Mouse (Mus musculus) lung, embryonic 16.5 days (tissue): ENCODE results near the gene Klhl35. TPM values are rescaled to one million over a fixed set of nuclear protein-coding genes. Genes with fewer than 3 reads are reported as not detected.
A peak's percentile ranks its signal among the peaks of the same experiment; 100 is the strongest.
"Not testable (repeated sequence)": the region's sequence is repeated elsewhere in the genome, so short reads cannot be mapped to it uniquely, and the experiment has no call there.

Source experiments
- ATAC-seq: fragments of 200-750 bp; cut with Nextera tagmentation; 2 replicates; pipeline ENCODE4 v1.8.0; 2017; ENCODE audit warnings: low read depth, mild to moderate bottlenecking, moderate library complexity
- H3K27ac ChIP-seq: fragments of 300-500 bp; sonication (generic); 2 replicates; pipeline ENCODE4 v1.5.1; 2014; ENCODE audit warnings: mild to moderate bottlenecking, control low read depth, low read length
- H3K27me3 ChIP-seq: fragments of 300-500 bp; sonication (generic); 2 replicates; pipeline ENCODE4 v1.6.1; 2014; ENCODE audit warnings: low read depth, low read length, mixed read lengths; ENCODE audit not compliant: control insufficient read depth, insufficient read depth
- H3K36me3 ChIP-seq: fragments of 300-500 bp; sonication (generic); 2 replicates; pipeline ENCODE4 v1.6.1; 2014; ENCODE audit warnings: low read length; ENCODE audit not compliant: control insufficient read depth, insufficient read depth
- H3K4me1 ChIP-seq: fragments of 300-500 bp; sonication (generic); replicated peaks from 2 replicates; pipeline ENCODE4 v1.6.1; 2014; ENCODE audit warnings: low read length, mixed read lengths; ENCODE audit not compliant: control insufficient read depth, insufficient read depth
- H3K4me2 ChIP-seq: fragments of 300-500 bp; sonication (generic); 2 replicates; pipeline ENCODE4 v1.6.1; 2014; ENCODE audit warnings: low read depth, low read length, control low read depth
- H3K4me3 ChIP-seq: fragments of 300-500 bp; sonication (generic); 2 replicates; pipeline ENCODE4 v1.5.1; 2014; ENCODE audit warnings: mild to moderate bottlenecking, low read length, control low read depth
- H3K9ac ChIP-seq: fragments of 300-500 bp; sonication (generic); 2 replicates; pipeline ENCODE4 v1.6.1; 2014; ENCODE audit warnings: low read length, control low read depth
- H3K9me3 ChIP-seq: fragments of 300-500 bp; sonication (generic); 2 replicates; pipeline ENCODE4 v1.6.1; 2016; ENCODE audit warnings: low read length; ENCODE audit not compliant: control insufficient read depth
- WGBS: fragments of 180-500 bp; shearing (Covaris S2); extraction: QIAGEN DNeasy Blood & Tissue Kit; methylation state at CpG from one replicate; pipeline ENCODE4 v1.1.7; 2014; 5-methylcytosine and 5-hydroxymethylcytosine counted together
- polyA plus RNA-seq: library from polyadenylated mRNA; unstranded; fragments of >200 nt; fragmentation: Nextera tagmentation; extraction: Ambion mirVana; gene quantifications from 2 replicates; pipeline ENCODE4 v1.2.1, GENCODE M21; 2015

Klhl35 gene
- polyA plus RNA-seq, 1 experiment from 2014 or later = 0.30 TPM

DNA sequence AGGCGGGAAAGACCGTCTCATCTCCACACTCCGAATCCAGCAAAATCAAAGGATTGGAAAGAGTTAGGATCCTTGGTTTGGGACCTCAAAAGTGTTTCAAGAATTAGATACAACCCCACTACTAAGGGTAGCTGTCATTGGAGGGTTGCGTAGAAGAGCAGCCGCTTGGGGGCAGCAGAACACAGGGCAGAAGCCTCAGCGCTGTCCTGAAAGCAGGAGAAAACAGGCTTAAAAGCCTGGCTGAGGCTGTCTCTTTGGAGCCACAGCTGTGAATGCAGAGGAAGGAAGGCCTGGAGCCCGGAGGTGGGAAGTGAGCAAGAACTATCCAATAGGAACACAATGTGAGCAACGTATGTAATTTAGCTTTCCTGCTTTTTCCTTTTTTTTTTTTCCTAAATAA, 34.4 kb downstream of the Klhl35 start:
- no peak overlapping the region for H3K9ac ChIP-seq
- no peak overlapping the region for H3K4me3 ChIP-seq
- H3K27ac ChIP-seq = no peak overlapping the region
- H3K27me3 ChIP-seq = no peaks in the 10 kb centered on the region
- under 1% methylated on average over 8 of the region's 8 CpGs for WGBS
- peaks cover 3% of the 10 kb centered on the region for H3K4me1 ChIP-seq
- no peaks in the 10 kb centered on the region for H3K9me3 ChIP-seq
- ATAC-seq = peak; percentile 93
- no peak overlapping the region for H3K4me2 ChIP-seq
- no peaks in the 10 kb centered on the region for H3K36me3 ChIP-seq

DNA sequence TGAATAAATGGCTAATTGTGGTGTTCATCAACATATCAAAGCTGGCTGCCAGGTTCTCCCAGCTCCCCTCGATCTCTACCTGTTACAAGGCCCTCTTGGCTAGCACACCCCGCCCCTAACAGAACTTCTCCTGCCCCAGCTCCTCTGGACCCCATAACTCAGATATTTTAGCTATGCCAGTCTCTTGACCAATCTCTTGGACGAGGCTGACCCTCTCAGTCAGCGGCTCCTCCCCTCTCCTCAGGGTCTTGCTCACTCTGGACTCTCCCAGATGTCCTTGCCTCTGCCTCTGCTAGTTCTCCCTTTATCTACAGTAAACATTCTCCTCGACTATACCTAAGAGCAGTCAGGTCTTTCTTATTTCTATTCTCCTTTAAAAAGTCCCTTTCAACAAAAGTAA, 34.9 kb downstream of the Klhl35 start:
- Histone ChIP-seq H3K4me3 (no peak overlapping the region), H3K27me3 (no peaks in the 10 kb centered on the region), H3K9me3 (no peaks in the 10 kb centered on the region), H3K36me3 (no peaks in the 10 kb centered on the region), H3K4me2 (no peak overlapping the region), H3K9ac (no peak overlapping the region), H3K4me1 (peaks cover 3% of the 10 kb centered on the region), H3K27ac (no peak overlapping the region)
- ATAC-seq = peak; percentile 47; the same call in 1 of the 2 replicates
- 21% methylated on average over 5 of the region's 5 CpGs for WGBS

DNA sequence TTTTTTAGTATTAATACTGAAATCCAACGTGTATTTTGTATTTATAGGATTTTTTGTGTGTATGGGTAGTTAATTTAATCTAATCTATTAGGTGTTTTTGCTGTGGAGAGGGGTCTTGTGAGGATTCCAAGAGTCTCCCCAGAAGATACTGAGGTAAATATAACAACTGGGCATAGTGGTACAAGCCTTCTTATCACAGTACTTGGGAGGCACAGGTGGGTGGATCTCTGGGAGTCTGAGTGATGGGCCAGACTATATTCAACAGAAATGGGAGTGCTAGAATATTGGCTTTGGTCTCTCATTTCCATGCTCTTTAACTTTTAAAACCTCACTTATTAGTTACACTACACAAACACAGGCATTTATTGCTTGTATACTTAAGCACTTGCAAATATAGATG, 35.3 kb downstream of the Klhl35 start:
- H3K36me3 ChIP-seq = no peaks in the 10 kb centered on the region
- ATAC-seq = no peak
- H3K9me3 ChIP-seq = no peaks in the 10 kb centered on the region
- H3K4me3 ChIP-seq = no peak overlapping the region
- no peaks in the 10 kb centered on the region for H3K27me3 ChIP-seq
- H3K27ac ChIP-seq = no peak overlapping the region
- no peak overlapping the region for H3K9ac ChIP-seq
- no peak overlapping the region for H3K4me2 ChIP-seq
- 41% methylated on average over 1 of the region's 1 CpGs for WGBS
- H3K4me1 ChIP-seq = peaks cover 3% of the 10 kb centered on the region

DNA sequence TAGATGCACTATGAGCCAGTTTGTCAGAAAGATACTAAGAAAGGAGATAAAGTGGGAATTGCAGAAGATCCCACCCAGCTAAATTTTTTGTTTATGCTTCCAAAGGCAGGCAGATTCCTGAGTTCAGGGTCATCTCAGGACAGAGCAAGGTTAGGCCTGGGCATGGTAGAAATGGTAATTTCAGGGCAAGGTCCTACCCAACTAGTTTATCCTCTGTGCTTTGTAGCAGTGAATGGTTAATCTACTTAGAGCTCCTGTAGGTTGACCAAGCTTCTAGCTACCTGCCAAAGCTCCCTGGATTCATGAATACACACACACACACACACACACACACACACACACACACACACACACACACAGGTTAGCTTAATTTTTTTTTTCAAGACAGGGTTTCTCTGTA, 38.8 kb downstream of the Klhl35 start:
- Histone ChIP-seq H3K4me2 (no peak overlapping the region), H3K36me3 (no peaks in the 10 kb centered on the region), H3K27ac (no peak overlapping the region), H3K4me3 (no peak overlapping the region), H3K4me1 (peaks cover 3% of the 10 kb centered on the region), H3K27me3 (no peaks in the 10 kb centered on the region), H3K9me3 (0 out of 2 replicates have a peak, but pooled peaks cover 2% of the 10 kb centered on the region), H3K9ac (no peak overlapping the region)
- no peak for ATAC-seq

DNA sequence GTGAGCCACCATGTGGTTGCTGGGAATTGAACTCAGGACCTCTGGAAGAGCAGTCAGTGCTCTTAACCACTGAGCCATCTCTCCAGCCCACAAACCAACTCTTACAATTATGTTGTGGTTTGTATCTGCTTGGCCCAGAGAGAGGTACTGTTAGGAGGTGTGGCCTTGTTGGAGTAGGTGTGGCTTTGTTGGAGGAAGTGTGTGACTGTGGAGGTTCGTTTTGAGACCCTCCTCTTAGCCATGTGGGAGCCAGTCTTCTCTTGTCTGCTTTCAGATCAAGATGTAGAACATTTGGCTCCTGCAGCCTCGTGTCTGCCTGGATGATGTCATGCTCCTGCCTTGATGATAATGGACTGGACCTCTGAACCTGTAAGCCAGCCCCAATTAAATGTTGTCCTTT, 42.4 kb downstream of the Klhl35 start:
- ATAC-seq, H3K27ac ChIP-seq, H3K4me3 ChIP-seq, H3K27me3 ChIP-seq, H3K9ac ChIP-seq, H3K36me3 ChIP-seq, H3K9me3 ChIP-seq, H3K4me2 ChIP-seq, H3K4me1 ChIP-seq: not testable (repeated sequence)
- WGBS = 13% methylated on average over 2 of the region's 2 CpGs

DNA sequence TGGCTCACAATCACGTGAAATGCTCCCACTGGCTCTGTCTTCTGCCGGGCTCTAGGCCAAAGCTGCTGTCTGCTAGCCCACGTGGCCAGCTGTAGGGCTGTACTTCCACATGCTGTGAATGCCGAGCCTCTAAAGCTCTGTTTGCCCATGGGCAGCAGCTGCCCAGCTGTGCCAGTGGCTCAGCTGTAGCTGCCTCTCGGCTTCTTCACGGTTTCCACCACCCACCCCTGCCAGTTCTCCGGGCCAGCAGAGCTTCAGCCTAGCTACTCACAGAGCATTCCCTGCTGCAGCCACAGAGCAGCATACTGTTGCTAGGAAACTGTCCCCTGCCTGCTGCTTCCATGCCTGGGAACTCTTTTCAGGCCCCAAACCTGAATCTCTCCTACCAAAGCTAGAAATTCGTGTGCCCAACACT, 44.3 kb downstream of the Klhl35 start:
- WGBS = 9% methylated on average over 8 of the region's 8 CpGs
- H3K27ac ChIP-seq = no peak overlapping the region
- H3K9ac ChIP-seq = no peak overlapping the region
- 0 out of 2 replicates have a peak, but pooled peaks cover 2% of the 10 kb centered on the region for H3K9me3 ChIP-seq
- peaks cover 5% of the 10 kb centered on the region for H3K4me1 ChIP-seq
- no peak overlapping the region for H3K4me2 ChIP-seq
- H3K4me3 ChIP-seq = no peak overlapping the region
- no peaks in the 10 kb centered on the region for H3K36me3 ChIP-seq
- ATAC-seq = peak; percentile 60; the same call in 1 of the 2 replicates
- H3K27me3 ChIP-seq = no peaks in the 10 kb centered on the region

DNA sequence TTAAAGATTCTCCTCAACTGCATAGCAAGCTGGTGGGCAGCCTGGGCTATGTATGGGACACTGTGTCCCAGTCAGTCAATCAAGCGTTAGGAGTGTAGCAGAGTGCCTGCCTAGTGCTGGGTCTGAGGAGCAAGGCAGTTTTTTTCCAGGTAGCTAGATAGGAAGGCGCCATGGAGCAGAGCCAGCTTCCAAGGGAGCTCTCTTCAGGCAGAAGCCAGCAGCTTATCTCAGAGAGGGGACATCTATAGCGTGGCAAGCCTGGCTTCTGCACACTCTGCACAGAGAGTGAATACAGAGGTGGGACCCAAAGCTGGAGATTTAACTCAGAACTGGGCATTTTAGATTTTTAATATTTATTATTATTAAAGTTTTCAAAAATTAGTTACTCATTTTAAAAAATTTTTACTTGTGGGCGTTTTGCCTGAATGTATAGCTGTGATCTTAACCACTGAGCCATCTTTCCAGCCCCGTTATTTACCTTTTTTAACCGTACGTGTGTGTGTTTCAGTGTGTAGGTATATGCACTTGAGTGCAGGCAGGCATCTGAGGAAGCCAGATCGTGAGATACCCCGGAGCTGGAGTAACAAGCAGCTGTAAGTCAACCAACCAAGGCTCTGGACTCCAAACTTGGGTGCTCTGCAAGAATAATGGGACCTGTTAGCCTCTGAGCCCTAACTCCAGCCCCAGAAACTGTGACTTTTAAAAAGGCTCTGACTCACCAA, 50.4 kb downstream of the Klhl35 start:
- Histone ChIP-seq H3K36me3 (no peaks in the 10 kb centered on the region), H3K27me3 (no peaks in the 10 kb centered on the region), H3K4me2 (no peak overlapping the region), H3K27ac (no peak overlapping the region), H3K4me3 (no peak overlapping the region), H3K9me3 (no peaks in the 10 kb centered on the region), H3K4me1 (peaks cover 8% of the 10 kb centered on the region), H3K9ac (no peak overlapping the region)
- no peak for ATAC-seq
- WGBS = 66% methylated on average over 9 of the region's 9 CpGs

DNA sequence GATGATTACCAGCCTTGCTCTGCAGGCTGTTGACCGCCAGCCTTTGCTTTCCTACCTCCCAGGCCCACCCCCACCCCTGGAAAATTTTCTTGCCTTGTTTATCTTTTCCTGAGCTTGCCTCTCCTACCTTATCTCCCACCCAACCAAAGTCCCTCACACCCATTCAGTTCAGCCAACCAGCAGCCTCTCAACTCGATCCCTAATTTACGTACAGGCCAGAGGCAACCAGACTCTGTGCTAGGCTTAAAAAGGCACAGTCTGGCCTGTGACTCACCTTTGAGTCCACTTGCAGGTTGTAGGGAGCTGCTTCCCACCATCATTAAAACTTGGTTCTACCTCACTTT, 51.0 kb downstream of the Klhl35 start:
- no peak overlapping the region for H3K4me2 ChIP-seq
- ATAC-seq = no peak
- no peaks in the 10 kb centered on the region for H3K27me3 ChIP-seq

DNA sequence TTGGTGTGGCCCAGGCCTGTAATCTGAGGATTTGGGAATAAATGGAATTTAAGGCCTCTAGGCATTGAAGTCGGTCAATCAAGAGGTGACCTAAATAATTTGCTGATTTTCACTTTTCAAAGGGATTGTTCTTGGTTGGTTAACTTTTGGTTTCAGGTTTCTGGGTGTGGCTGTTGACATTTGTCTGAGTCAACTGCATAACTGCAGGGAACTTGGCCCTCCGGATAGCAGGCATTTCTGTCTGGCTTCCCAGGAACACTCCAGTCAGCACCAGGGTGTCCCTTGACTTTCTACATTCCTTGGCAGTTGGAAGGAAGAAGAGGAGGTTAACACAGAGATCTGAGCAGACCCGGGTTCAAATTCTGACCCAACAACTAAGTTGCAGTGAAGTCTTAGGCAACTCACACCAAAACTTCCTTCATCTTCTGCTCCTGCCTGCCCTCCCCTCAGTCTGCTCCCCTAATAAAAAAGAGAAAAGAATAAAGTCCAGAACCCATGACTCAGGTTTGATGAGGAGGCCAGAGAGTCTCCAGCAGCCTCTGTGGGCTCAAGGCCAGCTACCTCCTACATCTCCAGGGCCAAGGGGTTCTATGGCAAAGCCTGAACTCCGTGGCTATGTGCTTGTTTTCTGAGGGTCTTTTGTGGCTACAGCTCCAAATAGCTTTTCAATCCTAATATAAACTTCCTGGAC, 53.3 kb downstream of the Klhl35 start:
- Histone ChIP-seq H3K9ac (no peak overlapping the region), H3K4me3 (no peak overlapping the region), H3K27me3 (no peaks in the 10 kb centered on the region), H3K9me3 (no peaks in the 10 kb centered on the region), H3K4me1 (peaks cover 12% of the 10 kb centered on the region), H3K27ac (peak overlapping the region; percentile 65), H3K4me2 (no peak overlapping the region), H3K36me3 (no peaks in the 10 kb centered on the region)
- 43% methylated on average over 4 of the region's 4 CpGs for whole genome bisulfite sequencing
- ATAC-seq = peak; percentile 41; the same call in 1 of the 2 replicates

More for the DNA sequence above, 51.0 kb downstream of the Klhl35 start:
- Histone ChIP-seq H3K9ac (no peak overlapping the region), H3K27ac (no peak overlapping the region), H3K9me3 (no peaks in the 10 kb centered on the region), H3K4me1 (peaks cover 8% of the 10 kb centered on the region), H3K36me3 (no peaks in the 10 kb centered on the region), H3K4me3 (no peak overlapping the region)
- WGBS = 60% methylated on average over 3 of the region's 3 CpGs
